ENCODE assay signal across 8 mouse cellular contexts in the genomic region with DNA sequence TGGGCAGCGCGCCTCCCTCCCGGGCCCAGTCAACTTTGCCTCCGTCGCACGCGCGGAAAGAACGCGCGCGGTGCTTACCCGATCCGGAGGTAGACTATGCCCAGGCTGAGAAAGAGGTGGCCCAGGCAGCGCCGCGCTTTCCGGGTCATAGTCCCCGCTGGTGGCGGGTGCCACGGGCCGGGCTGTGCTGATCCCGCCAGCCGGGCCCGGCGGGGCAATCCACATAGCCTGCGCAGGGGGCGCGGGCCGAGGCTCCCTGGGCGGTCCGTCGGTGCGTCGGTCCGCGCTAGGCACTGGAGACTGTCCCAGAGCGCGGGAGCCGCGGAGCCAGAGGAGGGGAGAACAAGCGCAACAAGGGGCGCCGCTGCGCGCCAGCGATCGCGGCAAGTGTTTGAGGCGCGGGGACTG. TPM values are rescaled to one million over a fixed set of nuclear protein-coding genes. Genes with fewer than 3 reads are reported as not detected.
DNase-seq lines count a peak whose midpoint lies in the region; ATAC-seq and TF ChIP-seq lines count a peak whose summit lies in the region.

A gene (minus strand): TSS at position 403 of the 408 bp plus-strand sequence.

- peak within 1 kb of the TSS; percentile 50 for H3K27ac ChIP-seq in left cerebral cortex, adult 2 months
- H3K27ac ChIP-seq in forebrain, embryonic 10.5 days = peak within 1 kb of the TSS; percentile 91
- peak within 1 kb of the TSS; percentile 30; the same call in 1 of the 2 replicates for H3K27ac ChIP-seq in midbrain, embryonic 11.5 days (ENCODE audit: low read depth, low read length)

- peak within 1 kb of the TSS; percentile 95 for H3K4me2 ChIP-seq in midbrain, embryonic 11.5 days

- intact Hi-C loops in left cerebral cortex, adult 2 months (cut with DNase I) = loop anchor here (1.0 to 5.0 kb wide), 3 partner anchors 64 to 239 kb away; no protein-coding TSS in a partner anchor

- H3K4me1 ChIP-seq in forebrain, embryonic 10.5 days = peaks cover 37% of the 10 kb centered on the region
- H3K4me1 ChIP-seq in midbrain, embryonic 11.5 days (ENCODE audit: control insufficient read depth, insufficient read depth, low read length) = peaks cover 11% of the 10 kb centered on the region

- no peaks in the 10 kb centered on the region for H3K9me3 ChIP-seq in forebrain, embryonic 10.5 days
- no peaks in the 10 kb centered on the region for H3K9me3 ChIP-seq in midbrain, embryonic 11.5 days (ENCODE audit: control insufficient read depth, low read length)

- peaks cover 95% of the 10 kb centered on the region for H3K27me3 ChIP-seq in forebrain, embryonic 10.5 days (ENCODE audit: poor library complexity, severe bottlenecking)
- peaks cover 51% of the 10 kb centered on the region for H3K27me3 ChIP-seq in midbrain, embryonic 11.5 days (ENCODE audit: control insufficient read depth, insufficient read depth, low read length)

- ATAC-seq in midbrain, embryonic 11.5 days (ENCODE audit: low FRiP score) = peak; percentile 66

- peak within 1 kb of the TSS; percentile 53 for H3K4me3 ChIP-seq in left cerebral cortex, adult 2 months
- peak within 1 kb of the TSS; percentile 78 for H3K4me3 ChIP-seq in forebrain, embryonic 10.5 days
- peak within 1 kb of the TSS; percentile 66 for H3K4me3 ChIP-seq in midbrain, embryonic 11.5 days (ENCODE audit: low read depth, low read length)

- peak within 1 kb of the TSS; percentile 86 for H3K9ac ChIP-seq in midbrain, embryonic 11.5 days (ENCODE audit: low read length)

- DNase-seq in left cerebral cortex, adult 2 months (ENCODE audit: extremely low spot score in 1 of 2, low spot score in 2 of 2) = peak; percentile 29 to 34
- no peak for DNase-seq in left cerebral cortex, adult 9 months (ENCODE audit: low spot score in 2 of 2)
- DNase-seq in cerebellum, adult 11 months = peak; percentile 66
- DNase-seq in forebrain, embryonic 10.5 days (ENCODE audit: extremely low spot score, low spot score) = peak; percentile 38
- DNase-seq in kidney, postnatal 10 days = peak; percentile 13
- peak; percentile 96 for DNase-seq in midbrain, embryonic 11.5 days (ENCODE audit: low spot score, missing footprints)
- DNase-seq in urinary bladder, postnatal 4 days (ENCODE audit: low spot score in 2 of 2) = no peak
- DNase-seq in spleen, adult 18-20 months = no peak

- H3K36me3 ChIP-seq in forebrain, embryonic 10.5 days (replicated peaks) = peaks cover 28% of the 10 kb centered on the region
- no peaks in the 10 kb centered on the region; the same call in none of the 2 replicates for H3K36me3 ChIP-seq in midbrain, embryonic 11.5 days (ENCODE audit: control insufficient read depth, insufficient read depth, low read length)

- WGBS in forebrain, embryonic 10.5 days = under 1% methylated on average over 50 of the region's 51 CpGs
- WGBS in midbrain, embryonic 11.5 days = under 1% methylated on average over 37 of the region's 51 CpGs

- TF ChIP-seq CTCF in left cerebral cortex, adult 2 months (IDR thresholded peaks at IDR 0.05) = no peak

RNA-seq across cellular contexts. Expression of the gene that starts here (rescaled TPM):
- total RNA-seq in left cerebral cortex, adult 2 months (2021) = 10 to 100 TPM in 1 of 2 experiments, 1 to 10 TPM in 1; 9.8 to 16.0 TPM
- polyA plus RNA-seq in forebrain, embryonic 10.5 days (2016; fragmentation: Nextera tagmentation; extraction: Ambion mirVana) = 10.9 and 11.0 TPM in 2 replicates
- 11.5 and 12.4 TPM in 2 replicates for polyA plus RNA-seq in midbrain, embryonic 11.5 days (2014; fragmentation: Nextera tagmentation; extraction: Ambion mirVana)

Comparison
In these comparisons a context has a peak if more than half of its experiments do, and no peak if none do; other contexts are left out.
1. DNase-seq: peak in left cerebral cortex, adult 2 months (2 of 2), cerebellum, adult 11 months (single experiment), forebrain, embryonic 10.5 days (single experiment), kidney, postnatal 10 days (single experiment) and midbrain, embryonic 11.5 days (single experiment); none in left cerebral cortex, adult 9 months (0 of 2), urinary bladder, postnatal 4 days (0 of 2) and spleen, adult 18-20 months (0 of 2).
2. H3K27ac ChIP-seq: peak in every context shown above with its lines; median percentile 91 in forebrain, embryonic 10.5 days; 50 in left cerebral cortex, adult 2 months; 30 in midbrain, embryonic 11.5 days.
3. Peak in every context shown above with its lines, with median percentiles within 50 percentile points of each other: H3K4me3 ChIP-seq.